Mouse (Mus musculus): ENCODE measurements at regions not wholly inside any gene's neighbourhood (a gene's known extent, or its start where the extent isn't known, plus 50 kb on each side); places are given as distances from the start of the nearest gene placed in this dataset.
A peak's percentile ranks its signal among the peaks of the same experiment; 100 is the strongest.
"Not testable (repeated sequence)": the region's sequence is repeated elsewhere in the genome, so short reads cannot be mapped to it uniquely, and the experiment has no call there.

DNA sequence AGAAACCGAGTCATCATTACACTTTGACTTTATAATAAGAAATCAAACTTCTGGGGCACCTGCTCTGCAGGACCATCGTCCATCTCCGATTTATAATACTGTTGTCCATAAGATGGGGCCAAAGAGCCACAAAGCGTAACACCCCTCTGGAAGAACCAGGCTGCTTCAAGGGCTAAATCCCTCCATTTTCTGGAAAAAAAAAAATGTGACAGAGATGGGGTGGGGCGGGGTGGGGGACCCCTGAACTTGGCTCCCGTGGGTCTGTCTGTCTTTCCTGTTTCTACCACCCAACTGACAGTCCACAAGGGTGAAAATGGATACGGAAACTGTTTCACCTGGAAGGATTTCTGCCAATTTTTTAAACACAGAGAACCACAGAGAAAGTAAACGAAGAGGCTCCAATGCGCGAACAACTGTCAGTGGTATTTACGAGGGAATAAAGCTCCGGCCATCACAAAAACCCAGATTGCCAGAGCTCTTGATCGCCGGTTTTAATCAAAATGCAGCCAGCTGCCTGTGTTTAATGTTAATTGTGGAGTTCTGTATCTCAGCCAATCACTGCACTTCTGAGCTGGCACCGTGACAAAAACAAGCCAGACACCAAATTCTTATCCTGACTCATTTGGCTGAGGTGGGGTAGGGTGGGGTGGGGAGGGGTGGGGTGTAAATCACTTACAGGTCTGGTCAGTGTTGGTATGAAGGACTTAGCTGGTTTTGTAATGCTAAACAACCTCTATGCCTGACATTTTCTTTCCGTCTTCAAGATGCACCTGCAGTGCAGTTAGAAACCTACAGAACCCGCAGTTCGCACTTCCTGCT, 122.5 kb upstream of the Dapk1 start:
- DNase-seq: peak; percentile 32

DNA sequence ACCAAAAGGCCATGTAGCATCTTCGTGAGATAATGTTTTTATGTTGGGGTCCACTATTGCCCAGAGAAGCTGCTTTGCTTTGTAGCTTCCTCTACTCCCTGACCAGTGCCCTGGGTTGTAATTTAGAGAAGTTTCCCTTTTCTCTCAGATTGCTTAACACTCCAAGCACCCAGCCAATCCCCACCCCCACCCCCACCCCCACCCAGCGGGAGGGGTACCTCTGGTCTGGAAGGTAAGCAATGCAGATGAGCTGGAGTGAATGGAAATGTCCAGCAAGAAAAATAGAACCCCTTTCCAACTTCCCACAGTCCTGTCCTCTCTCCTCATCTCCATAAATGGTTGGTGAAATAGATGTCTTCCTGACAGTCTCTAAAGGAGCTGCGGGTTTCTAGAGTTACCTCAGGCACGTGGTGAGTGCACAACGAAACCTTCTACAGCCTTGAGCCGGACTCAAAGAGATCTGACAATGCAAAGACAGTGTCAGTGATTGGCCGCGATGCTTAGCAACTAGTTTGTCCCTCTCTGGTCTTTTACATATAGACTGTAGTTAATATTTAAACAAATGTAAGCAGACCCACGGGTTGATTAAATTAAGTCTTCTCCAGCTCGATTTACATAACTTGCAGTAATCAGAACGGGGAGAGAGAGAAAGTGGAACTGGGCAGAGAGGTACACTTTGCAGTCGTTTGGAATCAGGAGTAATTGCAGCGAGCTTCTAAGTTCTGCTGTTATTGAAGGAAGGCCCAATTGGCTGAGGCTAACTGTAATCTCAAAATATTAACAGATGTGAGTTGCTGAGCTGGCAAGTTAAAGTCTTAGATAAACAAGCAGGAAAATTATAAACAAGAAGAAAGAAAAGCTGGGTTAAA, 121.7 kb upstream of the Dapk1 start:
- no peak for DNase-seq

DNA sequence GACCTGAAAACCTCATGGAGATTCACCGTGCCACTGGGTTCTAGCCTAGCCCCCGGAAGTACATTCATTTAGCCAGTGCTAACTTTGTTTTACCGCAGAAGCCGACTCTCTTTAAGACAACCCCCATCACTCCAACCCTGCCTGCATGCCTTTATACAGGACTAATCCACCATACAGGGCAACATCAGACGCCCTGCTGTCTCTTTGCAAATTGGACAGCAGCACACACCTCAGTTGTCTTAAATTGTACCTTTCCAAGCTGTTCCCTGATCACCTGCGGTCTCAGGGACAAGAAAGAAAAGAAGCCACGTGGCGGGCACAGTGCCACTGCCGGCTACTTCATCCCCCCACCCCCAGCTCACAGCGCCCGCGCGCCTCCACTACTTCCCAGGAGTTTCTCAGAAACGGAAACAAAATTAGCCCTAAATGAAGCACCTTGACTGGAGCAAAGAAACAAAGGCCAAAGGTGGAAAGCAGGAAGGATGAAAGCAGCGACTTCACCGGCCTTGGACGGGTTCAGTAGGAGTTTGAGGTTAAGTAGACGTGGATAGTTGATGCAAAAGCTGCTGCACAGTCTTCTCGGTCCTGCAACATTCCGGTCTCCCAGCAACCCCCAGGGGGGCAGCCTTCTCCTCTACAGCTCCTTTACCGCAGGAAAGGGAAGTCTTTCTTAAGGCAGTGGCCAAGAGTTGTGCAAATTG, 120.9 kb upstream of the Dapk1 start:
- DNase-seq: no peak

DNA sequence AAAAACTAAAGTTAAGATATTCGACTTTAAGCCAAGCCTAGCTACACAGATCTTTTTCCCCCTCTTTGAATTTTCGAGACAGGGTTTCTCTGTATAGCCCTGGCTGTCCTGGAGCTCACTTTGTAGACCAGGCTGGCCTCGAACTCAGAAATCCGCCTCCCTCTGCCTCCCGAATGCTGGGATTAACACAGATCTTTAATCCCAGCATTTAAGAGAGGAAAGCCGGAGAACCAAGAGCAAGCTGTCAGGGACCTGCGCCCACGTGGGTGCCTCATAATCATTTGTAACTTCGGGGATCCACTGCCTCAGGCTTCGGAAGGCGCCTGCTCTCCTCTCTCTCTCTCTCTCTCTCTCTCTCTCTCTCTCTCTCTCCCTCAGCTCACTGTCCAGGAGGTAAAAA, 120.3 kb upstream of the Dapk1 start:
- not testable (repeated sequence) for DNase-seq

DNA sequence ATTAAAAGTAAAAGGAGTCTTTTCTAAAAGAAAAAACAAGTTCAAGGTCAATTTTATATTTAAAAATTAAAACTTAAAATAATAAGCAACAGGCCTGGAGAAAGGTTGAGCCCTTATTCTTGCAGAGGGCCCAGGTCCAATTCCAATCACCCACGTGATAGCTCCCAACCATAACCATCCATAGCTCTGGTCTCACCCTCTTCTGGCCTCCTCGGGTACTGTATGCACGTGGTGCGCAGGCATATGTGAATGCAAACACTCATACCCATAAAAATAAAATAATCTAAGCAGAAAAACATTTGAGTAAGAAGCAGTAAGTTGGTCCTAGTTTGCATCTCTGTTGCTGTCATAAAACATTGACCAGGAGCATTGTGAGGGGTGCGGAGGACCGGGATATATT, 119.8 kb upstream of the Dapk1 start:
- no peak for DNase-seq

DNA sequence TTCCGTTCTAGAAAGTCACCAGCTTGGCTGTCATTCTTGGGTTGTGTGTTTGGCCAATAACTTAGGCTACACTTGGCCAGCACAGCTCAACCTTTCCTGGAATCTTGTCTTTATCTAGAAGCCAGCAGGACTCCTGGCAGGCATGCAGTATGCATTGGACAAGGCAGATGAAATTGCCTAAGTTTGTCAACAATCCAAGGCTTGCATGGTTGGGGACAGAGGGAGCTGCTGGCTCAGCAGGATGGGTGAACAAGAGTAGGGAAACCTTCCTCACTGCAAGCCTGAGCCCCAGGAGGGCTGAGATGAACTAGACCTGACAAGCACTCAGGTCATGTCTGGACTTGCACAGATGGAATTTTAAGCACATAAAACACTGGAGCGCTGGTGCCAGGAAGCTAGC, 115.6 kb upstream of the Dapk1 start:
- DNase-seq: peak; percentile 44

DNA sequence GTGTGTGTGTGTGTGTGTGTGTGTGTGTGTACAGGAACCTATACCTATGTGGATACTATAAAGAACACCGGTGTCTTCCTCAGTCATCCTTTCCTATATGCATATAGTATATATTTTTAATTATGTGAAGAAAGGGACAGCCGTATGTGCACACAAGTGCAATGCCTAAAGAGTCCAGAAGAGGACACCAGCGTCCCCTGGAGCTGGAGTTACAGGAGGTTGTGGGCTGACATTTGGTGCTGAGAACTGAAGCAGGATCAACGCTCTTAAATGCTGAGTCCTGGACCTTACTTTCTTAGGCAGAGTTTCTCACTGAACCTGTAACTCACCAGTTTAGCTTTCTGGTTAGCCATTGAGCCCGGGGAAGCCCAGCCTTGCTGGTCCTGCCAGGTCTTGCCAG, 114.9 kb upstream of the Dapk1 start:
- no peak for DNase-seq

DNA sequence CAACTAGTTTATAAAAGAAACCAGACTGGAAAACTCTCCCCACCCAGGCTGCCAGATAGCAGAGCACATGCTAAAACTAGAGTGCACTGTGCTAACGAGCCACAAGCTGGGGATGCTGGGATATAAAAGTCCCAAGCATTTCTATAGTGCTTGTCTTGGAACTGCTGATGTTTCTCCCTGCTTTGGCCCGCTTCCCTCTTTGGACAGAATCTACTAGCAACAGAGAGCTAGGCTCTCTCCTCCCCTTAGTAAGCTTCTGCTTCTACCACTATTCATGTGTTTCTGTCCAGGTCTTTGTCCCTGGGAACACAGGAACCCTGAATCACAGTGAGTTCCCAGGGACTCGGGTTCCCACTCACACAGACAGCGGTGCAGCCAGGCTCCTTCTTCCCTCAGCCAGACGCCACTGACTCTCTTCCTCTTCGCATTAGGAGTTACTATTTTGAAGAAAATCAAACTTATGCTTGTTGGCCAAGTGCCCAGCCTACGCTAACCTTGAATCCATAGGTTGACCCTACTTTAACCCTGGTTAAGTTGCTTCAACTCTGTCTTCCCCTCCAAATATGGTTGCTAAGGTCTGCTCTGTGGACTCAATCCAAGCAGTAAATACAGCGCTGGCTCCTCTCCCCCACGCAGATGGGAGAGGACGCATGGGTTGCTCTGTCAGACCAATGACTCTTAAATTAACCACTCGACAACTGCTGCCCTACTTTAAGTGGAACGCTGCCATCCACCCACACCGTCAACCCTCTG, 113.4 kb upstream of the Dapk1 start:
- peak; percentile 40 for DNase-seq

DNA sequence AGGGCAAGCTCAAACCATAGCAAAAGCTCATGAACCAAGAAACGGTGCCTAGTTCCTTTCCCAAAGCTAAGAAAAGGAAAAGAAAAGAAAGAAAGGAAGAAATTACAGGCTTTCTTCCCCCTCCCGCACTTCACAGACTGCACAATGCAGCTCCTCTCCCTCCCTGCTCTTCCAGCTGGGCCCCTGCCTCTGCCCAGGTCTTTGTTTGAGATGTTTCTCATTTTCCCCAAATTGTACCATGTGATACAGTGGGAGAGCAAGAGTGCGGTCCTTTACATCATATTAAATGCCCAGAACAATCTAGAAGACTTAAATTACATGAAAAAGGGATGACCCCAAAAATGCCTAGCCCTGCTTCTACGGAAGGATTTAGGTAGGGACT, 112.9 kb upstream of the Dapk1 start:
- no peak for DNase-seq

DNA sequence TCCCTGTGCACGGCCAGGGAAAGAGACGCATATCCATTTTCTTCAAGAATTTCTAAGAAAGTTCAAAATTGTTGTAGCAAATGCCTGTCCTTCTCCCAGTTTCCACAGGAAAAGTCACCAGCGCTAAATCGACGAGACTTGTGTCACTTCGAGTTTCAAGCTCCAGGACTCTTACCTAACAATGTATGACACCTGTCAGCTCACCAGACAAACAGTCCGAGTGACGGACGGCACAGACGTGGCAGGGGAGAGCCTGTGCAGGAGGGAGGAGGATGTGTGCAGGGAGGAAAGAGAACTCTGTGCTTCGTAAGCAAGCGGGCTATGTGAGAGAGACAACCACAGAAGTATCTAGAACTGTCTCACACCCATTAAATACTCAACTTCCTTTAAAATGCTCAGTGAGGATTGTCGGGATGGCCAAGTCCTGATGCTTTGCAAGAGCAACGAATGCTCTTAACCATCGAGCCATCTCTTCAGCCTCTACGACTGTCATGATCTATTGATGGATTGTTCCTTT, 109.7 kb upstream of the Dapk1 start:
- no peak for DNase-seq

DNA sequence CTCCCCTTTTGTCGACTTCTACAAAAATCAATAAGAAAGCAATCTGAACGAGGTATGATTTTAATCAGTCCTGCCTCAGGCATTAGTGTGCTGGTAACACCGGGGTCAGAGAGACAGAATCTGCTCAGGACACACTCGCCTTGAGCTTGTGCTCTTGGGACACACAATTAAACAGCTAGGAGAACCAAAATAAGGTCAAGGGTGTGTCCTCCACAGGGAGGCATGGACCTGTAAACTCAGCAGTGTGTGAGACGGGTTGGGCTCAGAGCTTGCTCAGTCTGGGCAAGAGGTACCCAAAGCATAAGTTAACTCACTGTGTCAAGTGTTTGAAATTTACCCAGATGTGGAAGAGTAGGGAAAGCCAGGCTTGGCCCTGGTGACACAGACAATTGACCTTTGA, 107.9 kb upstream of the Dapk1 start:
- DNase-seq: no peak

DNA sequence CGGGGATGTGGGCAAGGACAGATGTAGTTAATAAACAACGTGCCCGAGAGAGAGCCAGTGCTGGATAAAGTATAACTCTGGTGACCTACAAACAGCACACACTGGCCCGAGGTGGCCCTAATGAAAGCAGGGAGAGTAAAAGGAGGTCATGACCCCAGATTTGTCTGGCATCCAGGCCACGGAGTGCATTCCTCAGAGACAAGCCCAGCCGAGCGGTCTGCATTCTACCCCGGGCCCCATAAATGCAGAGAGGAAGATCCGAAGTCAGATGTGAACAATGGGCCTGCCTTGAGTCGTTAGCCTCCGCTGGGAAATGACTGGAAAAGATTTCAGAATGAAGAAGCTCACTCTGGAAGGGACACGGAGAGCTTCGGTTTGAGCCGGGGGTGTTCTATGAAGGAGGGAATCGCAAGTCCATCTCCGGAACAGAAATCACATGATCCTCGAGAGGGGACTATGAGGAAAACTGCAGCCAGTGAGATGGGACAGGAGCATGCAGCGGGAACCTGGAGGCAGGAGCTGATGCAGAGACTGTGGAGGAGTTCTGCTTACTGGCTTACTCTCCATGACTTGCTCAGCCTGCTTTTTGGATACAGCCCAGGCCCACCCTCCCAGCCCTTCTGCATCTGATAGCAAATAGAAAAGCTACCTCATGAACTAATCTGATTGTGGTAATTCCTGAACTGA, 103.9 kb upstream of the Dapk1 start:
- no peak for DNase-seq

DNA sequence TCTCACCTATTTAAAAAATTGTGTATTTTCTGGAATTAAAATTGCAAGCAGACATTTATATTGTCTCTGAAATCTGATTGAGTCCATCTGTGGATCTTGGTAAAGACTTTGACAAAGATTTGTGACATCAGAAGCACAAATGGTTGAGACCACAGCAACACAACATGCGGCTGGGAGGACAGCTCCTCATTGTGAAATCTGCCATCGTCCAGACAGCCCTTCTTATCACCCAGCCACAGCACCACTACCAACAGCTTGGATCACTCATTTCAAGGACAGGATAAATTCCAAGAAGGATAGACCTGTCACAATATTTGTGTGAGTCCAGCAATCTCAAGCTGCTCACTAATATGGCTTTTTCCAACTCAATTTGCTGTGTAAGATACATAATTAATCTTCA, 97.6 kb upstream of the Dapk1 start:
- no peak for DNase-seq

DNA sequence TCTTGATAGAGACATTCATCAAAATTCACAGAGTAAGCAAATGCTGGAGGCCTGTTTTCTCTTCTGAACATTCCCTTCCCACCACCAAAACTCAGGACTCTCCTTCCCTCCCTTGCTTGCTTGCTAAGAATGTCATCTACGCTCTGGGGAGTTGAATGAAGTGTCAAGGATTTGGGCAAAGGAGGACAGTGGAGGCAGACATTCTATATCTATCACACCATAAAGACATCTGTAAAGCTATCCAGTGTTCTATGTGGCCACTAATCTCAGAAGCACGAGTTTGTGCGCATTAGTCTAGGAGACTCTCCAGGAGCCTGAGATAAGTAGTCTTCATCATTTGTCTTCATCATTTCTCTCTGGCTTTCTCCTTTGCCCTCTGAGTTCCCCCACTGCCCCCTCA, 94.1 kb upstream of the Dapk1 start:
- no peak for DNase-seq

DNA sequence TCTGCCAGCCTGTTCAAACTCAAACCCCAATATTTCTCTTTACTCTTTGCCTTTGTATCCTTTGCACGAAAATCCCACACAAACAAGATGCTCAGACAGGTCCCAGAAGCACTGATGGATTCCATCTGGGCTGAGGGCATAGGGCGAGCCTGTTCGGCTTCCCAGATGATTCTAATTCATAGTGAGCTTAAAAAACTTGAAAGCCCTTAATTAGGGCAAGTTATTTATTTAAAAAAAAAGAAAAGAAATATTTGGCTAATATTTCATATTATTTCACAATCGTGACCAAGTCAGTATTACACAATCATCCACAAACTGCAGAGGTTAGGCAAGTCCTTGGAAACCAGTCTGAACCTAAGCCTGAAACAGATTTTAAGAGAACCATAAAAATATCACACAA, 93.7 kb upstream of the Dapk1 start:
- DNase-seq: no peak

DNA sequence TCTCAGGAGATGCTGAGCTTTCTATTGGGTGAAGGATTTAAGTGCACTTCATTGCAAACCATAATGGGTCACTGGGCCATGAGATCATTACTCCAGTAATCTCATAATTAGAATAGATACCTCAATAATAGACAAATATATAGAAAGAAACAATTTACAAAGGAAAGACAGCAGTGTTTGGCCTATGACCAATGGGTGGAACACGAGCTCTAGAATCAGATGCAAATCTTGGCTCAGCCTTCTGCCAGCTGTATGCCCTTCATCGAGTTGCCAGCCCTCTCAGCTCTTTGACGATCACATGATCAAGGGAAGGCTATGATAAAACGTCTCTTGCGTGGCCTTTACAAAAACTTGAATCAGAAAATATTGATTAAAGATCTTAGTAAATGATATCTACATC, 92.9 kb upstream of the Dapk1 start:
- no peak for DNase-seq

DNA sequence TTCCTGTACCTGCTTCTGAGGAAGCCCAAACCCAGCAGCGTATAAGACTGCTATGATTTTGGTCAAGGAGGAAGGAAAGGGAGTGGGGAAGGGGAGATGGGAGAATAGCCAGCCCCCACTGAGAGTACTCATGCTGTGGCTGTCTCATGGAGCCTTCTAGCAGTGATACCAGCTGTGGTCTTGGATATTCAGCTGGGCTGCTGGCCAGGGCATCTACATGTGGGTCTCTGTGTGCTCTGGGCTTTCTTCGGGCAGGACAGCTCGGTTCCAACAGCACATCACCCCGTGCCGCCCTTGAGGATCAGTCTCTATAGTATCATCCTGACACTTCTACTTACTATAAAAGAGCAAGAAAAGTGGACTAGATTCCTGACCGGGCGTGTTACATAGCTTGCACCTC, 90.6 kb upstream of the Dapk1 start:
- DNase-seq: no peak

DNA sequence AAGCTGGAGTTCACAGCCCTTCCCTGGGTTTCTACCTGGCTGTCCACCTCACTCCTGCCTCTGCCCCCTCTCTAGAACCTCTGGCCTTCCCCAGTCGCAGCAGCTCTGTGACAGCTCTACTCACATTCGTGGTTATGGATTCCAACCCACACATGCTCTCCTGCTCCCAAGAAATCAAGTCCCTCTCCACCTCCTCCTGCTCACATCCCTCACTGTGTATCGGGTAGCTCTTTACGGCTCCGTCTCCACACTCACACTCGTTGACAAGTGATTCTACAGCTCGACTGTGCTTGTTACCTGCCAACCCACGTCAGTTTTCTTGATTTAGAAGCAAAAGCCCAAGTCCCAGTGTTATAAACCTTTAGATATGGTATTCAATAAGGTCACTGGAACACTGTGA, 90.1 kb upstream of the Dapk1 start:
- DNase-seq: no peak

DNA sequence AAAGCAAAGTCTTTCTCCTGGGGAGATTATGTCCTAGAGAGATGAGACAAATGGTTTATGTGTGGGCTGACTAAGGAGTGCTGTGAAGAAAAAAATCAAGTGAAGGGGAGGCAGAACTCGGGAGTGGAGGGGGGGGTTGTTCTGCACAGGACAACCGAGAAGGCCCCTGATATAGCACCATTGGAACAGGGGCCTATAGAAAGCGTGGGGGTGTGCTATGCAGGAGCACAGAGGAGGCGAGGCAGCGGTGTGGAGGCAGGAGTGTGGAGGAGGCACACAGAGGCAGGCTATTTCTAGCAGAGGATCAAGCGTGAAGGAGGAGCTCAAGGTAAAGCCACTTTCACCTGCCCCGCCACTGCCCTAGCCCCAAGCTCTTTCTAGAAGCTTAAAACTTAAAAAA, 88.0 kb upstream of the Dapk1 start:
- DNase-seq: no peak

DNA sequence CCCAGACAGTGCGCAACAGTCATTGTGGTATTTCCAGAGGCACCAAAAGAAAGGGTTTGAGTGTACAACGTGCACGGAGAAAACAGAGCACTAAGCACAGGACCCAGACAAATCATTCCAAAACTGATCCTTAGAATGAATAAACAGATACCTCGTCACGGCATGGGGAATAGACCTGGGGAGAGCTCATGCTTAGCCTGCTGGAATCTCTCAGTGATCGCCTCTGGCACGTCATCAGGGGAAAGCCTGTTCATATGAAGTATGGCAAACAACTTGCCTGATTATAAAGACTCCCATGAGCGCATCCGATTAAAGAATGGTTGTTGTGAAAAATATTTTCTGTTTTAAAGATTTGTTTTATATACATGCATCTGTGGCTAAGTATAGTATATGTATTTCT, 86.9 kb upstream of the Dapk1 start:
- DNase-seq: no peak

DNA sequence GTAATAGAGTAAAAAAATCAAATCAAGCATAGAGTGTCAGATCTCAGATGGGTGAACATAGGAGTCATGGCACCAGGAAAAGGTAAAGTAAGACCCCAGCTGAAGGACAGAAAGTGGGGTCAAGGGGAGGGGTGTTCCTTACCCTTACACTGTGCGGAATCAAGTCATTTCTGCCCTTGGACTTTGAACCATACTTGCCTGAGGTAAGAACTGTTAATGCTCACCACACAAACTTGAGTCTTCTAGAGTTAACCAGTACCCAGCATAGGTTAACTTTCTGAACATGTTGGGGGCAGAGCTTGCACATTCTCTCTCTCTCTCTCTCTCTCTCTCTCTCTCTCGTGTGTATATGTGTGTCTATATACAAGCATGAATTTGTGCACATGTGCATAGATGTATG, 83.7 kb upstream of the Dapk1 start:
- no peak for DNase-seq

DNA sequence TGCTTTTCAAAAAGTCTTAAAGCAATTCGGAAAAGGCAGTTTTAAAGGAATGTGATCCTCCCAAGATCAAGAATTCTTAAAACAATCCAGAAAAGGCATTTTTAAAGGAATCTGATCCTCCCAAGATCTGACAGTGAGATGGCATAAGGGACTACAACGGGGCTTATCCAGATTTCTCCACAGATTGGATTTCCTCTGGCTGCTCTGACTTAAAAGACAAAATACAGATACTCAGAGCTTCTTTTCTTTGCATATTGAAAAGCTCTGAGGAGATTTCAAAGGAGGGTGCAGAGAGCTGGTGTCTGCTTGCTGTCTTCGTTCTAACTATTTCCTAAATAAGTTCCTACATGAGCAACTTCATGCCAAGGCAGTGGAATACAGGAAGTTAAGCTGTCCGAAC, 82.0 kb upstream of the Dapk1 start:
- DNase-seq: no peak
